Mouse (Mus musculus): ENCODE measurements around the gene Mob3b.

Gene Mob3b

GRCm38 (mm10) chr4:35005068-35005769 is 152.1 kb downstream of the Mob3b start:
- DNase-seq (ENCODE audit: low spot score) = no peak

- DNase-seq (ENCODE audit: low spot score) = no peak
Observed at GRCm38 (mm10) chr4:35004473-35004872, 152.8 kb downstream of the Mob3b start.

- DNase-seq (ENCODE audit: low spot score) = no peak
Observed at GRCm38 (mm10) chr4:35003550-35004326, 153.5 kb downstream of the Mob3b start.

GRCm38 (mm10) chr4:34996616-34997015 is 160.7 kb downstream of the Mob3b start:
- DNase-seq (ENCODE audit: low spot score) = no peak

GRCm38 (mm10) chr4:34993639-34993975 is 163.7 kb downstream of the Mob3b start:
- DNase-seq (ENCODE audit: low spot score) = no peak

GRCm38 (mm10) chr4:34992866-34993638 is 164.2 kb downstream of the Mob3b start:
- no peak for DNase-seq (ENCODE audit: low spot score)

GRCm38 (mm10) chr4:34991891-34992865 is 165.1 kb downstream of the Mob3b start:
- no peak for DNase-seq (ENCODE audit: low spot score)

GRCm38 (mm10) chr4:34991116-34991515 is 166.2 kb downstream of the Mob3b start:
- peak; percentile 35 for DNase-seq (ENCODE audit: low spot score)

GRCm38 (mm10) chr4:34990659-34991058 is 166.6 kb downstream of the Mob3b start:
- no peak for DNase-seq (ENCODE audit: low spot score)

- no peak for DNase-seq (ENCODE audit: low spot score)
Observed at GRCm38 (mm10) chr4:34987568-34987967, 169.7 kb downstream of the Mob3b start.

- no peak for DNase-seq (ENCODE audit: low spot score)
Observed at GRCm38 (mm10) chr4:34987109-34987508, 170.2 kb downstream of the Mob3b start.

GRCm38 (mm10) chr4:34986647-34987046 is 170.6 kb downstream of the Mob3b start:
- DNase-seq (ENCODE audit: low spot score) = no peak

GRCm38 (mm10) chr4:34984377-34984776 is 172.9 kb downstream of the Mob3b start:
- no peak for DNase-seq (ENCODE audit: low spot score)

GRCm38 (mm10) chr4:34983511-34983910 is 173.8 kb downstream of the Mob3b start:
- no peak for DNase-seq (ENCODE audit: low spot score)

- DNase-seq (ENCODE audit: low spot score) = no peak
Observed at GRCm38 (mm10) chr4:34981301-34982172, 175.7 kb downstream of the Mob3b start.

GRCm38 (mm10) chr4:34980461-34981039 is 176.7 kb downstream of the Mob3b start:
- DNase-seq (ENCODE audit: low spot score) = no peak

GRCm38 (mm10) chr4:34976916-34977702 is 180.2 kb downstream of the Mob3b start:
- DNase-seq (ENCODE audit: low spot score) = no peak

GRCm38 (mm10) chr4:34976331-34976778 is 180.9 kb downstream of the Mob3b start:
- peak; percentile 54 for DNase-seq (ENCODE audit: low spot score)

GRCm38 (mm10) chr4:34974795-34975194 is 182.5 kb downstream of the Mob3b start:
- DNase-seq (ENCODE audit: low spot score) = no peak
